Mouse (Mus musculus) left cerebral cortex, postnatal 10 days (tissue): ENCODE measurements around the gene Castor2. TPM values are rescaled to one million over a fixed set of nuclear protein-coding genes. Genes with fewer than 3 reads are reported as not detected.
A peak's percentile ranks its signal among the peaks of the same experiment; 100 is the strongest.

Source experiments
- DNase-seq, 2 experiments: peaks; one replicate each; pipeline ENCODE4 v3.0.0; 2021 to 2022; ENCODE audit warnings: low spot score in 2 of 2, mixed read lengths in 1 of 2; ENCODE audit errors: extremely low spot score in 1 of 2
- intact Hi-C: fragments of 180-260 bp; cut with DNase I; formaldehyde crosslinking; loops from one replicate; pipeline ENCODE4 v1.15.1; 2025
- total RNA-seq, 2 experiments: library from RNA; stranded (reverse); gene quantifications; 2 replicates each; pipeline ENCODE4 v1.2.3; 2021

The Castor2 gene
- total RNA-seq, 2 experiments from 2014 or later: 54.9 to 57.6 TPM

DNA sequence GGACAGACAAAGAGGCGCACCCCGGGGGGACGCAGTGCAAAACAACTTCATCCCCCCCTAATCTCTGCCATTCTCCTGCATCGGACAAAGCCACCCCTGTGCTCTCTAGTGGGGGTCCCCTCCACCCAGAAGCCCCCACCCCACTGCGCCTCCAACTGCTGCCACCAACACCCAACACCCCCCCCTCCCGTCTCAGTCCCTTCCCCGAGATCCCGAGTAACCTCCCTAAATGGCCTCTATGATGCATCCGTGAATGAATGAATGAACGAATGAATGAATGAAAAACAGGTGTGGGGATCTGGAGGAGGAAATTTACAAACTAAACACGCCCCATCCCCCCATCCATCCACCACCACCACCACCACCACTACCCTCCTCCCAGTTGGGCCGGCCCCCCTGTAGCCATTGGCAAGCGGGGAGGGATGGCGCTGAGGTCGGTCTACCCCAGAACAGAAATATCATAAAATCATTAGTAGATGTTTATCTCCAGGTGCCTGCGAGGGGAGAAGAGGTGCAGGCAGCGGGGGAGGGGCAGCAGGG lies 791 bp downstream of the Castor2 start:
- peak in 1 of 2 experiments; percentile 62 for DNase-seq
- intact Hi-C loops: no loop called here

GRCm38 (mm10) chr5:134101322-134101721 lies 1.8 kb downstream of the Castor2 start:
- DNase-seq: no peak
- intact Hi-C loops: no loop called here

- intact Hi-C loops: no loop called here
- no peak for DNase-seq
Measured at GRCm38 (mm10) chr5:134101883-134102282, 2.4 kb downstream of the Castor2 start.

- DNase-seq: no peak
- intact Hi-C loops: no loop called here
Measured at GRCm38 (mm10) chr5:134102720-134103119, 3.2 kb downstream of the Castor2 start.

- intact Hi-C loops: no loop called here
- DNase-seq: no peak
Measured at GRCm38 (mm10) chr5:134105829-134106228, 6.3 kb downstream of the Castor2 start.

DNA sequence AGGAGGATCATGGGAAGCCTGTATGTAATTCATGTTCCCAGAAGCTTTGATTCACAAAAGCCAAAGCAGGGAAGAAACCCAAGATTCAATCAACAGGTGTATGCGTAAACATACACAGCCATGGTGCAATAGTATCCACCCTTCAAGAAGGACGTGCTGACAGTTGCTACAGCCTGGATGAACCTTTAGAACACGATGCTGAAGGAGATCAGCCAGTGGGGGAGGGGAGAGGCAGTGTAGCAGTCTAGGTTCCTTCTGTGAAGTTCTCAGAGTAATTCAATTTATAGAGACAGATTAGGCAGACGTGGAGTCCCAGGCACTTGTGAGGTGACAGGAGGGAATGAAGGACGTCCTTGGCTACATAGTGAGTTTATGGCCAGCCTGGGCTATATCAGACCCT lies 15.5 kb downstream of the Castor2 start:
- intact Hi-C loops: no loop called here
- no peak for DNase-seq

DNA sequence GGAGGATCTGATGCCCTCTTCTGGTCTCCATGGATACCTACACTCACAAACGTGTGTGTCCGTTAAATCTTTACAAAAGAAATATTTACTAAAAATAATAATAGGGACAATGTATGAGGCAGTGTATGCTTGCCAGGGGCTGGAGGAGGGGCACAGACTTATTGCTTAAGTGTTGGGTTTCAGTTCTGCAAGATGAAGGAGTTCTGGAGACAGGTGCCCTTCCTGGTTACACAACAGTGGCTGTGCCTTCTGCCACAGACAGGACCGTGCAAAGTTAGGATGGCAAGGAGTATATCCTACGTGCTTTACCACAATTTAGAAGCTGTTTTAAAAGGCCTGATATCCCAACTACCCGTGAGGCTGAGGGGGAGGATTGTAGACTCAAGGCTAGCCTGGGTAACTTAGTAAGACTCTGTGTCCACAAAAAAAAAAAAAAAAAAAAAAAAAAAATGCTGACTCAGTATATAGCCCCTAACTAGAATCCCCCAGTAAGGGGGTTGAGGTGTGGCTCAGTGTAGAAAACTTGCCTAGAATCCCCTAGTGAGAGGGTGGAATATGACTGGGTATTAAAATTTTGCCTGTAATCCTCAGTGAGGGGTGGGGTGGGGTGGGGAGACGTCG lies 16.2 kb downstream of the Castor2 start:
- DNase-seq: no peak
- intact Hi-C loops: no loop called here

- DNase-seq: no peak
- intact Hi-C loops: no loop called here
Measured at GRCm38 (mm10) chr5:134118798-134119407, 19.4 kb downstream of the Castor2 start.

GRCm38 (mm10) chr5:134119481-134120120 lies 20.1 kb downstream of the Castor2 start:
- intact Hi-C loops: no loop called here
- DNase-seq: no peak

DNA sequence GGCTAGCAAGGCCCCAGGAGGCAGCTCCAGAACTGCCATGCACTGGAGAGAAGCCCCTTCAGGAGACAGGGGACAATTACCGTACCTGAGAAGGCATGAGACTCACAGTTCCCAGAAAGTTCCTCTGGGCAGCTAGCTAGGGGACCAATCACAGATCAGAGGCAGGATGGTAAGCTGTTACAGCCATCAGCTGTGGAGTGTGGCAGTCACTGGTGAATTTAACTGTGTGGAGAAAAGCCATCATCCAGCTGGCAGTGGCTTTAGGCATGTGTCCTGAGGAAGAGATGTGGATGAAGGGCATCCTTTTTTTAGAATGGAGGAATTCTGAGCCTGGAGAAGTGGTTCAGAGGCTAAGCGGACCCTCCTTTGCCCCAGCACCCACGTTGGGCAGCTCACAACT lies 20.6 kb downstream of the Castor2 start:
- DNase-seq: no peak
- intact Hi-C loops: no loop called here

DNA sequence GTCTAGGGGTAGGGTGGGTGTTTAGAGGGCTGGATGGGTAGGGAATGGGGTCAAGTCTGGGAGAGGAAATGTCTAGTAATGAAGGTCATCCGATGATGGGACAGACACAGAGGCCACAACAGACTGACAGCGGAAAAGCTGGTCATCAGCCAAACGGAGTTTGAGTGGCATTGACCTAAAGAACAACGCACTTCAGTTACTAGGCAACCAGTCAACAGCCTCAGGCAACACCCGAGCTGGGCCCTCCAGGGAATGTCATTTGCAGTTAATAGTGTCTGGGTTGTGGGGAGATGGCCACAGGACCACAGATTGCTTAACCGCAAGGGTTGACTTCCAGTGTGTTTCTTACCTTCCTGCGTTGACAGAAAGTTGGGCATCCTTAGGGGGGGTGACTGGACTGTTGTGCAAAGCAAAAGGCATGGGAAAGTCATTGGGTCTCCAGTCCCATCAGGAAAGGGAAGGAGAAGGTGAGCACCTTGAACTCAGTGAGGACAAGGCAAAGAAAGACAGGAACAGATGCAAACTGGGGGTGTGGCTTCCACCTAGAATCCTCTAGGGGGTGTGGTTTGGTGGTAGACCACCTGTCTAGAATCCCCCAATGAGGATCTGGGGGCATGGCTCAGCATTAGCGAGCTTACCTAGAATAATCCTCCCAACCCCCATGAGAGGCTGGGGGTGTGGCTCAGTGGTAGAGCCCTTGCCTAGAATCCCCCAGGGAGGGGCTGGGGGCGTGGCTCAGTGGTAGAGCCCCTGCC lies 21.8 kb downstream of the Castor2 start:
- intact Hi-C loops: no loop called here
- no peak for DNase-seq

GRCm38 (mm10) chr5:134121893-134122259 lies 22.4 kb downstream of the Castor2 start:
- intact Hi-C loops: no loop called here

GRCm38 (mm10) chr5:134123846-134124245 lies 24.3 kb downstream of the Castor2 start:
- intact Hi-C loops: no loop called here
- no peak for DNase-seq

More at GRCm38 (mm10) chr5:134121893-134122259, 22.4 kb downstream of the Castor2 start:
- no peak for DNase-seq

- DNase-seq: no peak
- intact Hi-C loops: no loop called here
Measured at GRCm38 (mm10) chr5:134126232-134126631, 26.7 kb downstream of the Castor2 start.

- intact Hi-C loops: no loop called here
Measured at GRCm38 (mm10) chr5:134131586-134131985, 32.1 kb downstream of the Castor2 start.

GRCm38 (mm10) chr5:134136022-134136421 lies 36.5 kb downstream of the Castor2 start:
- intact Hi-C loops: no loop called here
- DNase-seq: no peak

More at GRCm38 (mm10) chr5:134131586-134131985, 32.1 kb downstream of the Castor2 start:
- peak in 1 of 2 experiments; percentile 53 for DNase-seq

- no peak for DNase-seq
- intact Hi-C loops: no loop called here
Measured at GRCm38 (mm10) chr5:134137933-134138332, 38.4 kb downstream of the Castor2 start.

DNA sequence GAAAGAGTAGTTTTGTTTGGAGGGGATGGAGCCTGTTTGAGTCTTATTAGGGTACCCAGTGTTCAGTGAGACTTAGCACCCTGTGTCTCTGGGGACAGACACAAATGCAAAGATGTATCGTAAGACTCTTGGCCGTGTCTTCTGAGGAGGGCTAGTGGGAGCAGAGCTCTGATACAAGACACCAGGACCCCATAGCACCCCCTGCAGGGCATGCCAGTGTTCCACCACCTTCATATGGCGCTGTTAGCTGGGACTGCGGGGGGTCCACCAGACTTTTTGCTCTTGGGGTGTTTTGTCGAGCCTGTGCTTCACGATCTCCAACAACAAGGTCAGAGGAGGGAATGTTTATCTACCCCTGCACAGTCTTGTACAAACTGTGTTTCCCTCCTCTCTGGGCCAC lies 39.9 kb downstream of the Castor2 start:
- no peak for DNase-seq
- intact Hi-C loops: no loop called here

- intact Hi-C loops: no loop called here
Measured at GRCm38 (mm10) chr5:134141236-134141635, 41.7 kb downstream of the Castor2 start.

More at GRCm38 (mm10) chr5:134141236-134141635, 41.7 kb downstream of the Castor2 start:
- DNase-seq: no peak
